Mouse (Mus musculus): ENCODE results near the gene Glb1l3. TPM values are rescaled to one million over a fixed set of nuclear protein-coding genes. Genes with fewer than 3 reads are reported as not detected.

Glb1l3 gene
- polyA plus RNA-seq, 1 experiment, result not detected

DNA sequence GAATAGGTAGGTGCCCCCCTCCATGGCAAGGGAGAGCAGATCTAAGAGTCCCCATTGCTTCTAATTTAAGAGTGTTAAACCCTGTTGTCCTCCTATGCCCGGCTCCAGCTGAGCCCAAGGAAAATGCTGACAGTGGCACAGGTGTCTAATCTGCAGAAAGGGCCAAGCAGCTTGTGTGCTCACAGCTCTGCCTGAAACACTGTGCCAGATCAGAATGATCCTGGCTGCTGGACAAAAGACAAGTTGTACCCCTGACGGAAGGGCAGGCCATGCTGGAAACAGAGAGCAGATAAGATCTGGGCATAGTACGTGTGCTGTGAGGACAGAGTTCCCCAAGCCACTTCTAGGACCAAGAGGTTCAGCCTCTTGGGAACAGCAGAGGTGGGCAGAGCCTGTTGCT, 67.9 kb downstream of the Glb1l3 start:
- no peak for TF ChIP-seq CTCF (IDR thresholded peaks at IDR 0.05; ENCODE audit: borderline replicate concordance, insufficient read depth, low read length)
- no peak for TF ChIP-seq POLR2A (IDR thresholded peaks at IDR 0.05; ENCODE audit: low read depth, low read length)
- H3K4me1 ChIP-seq (ENCODE audit: control insufficient read depth, insufficient read depth, low read length), result no peaks in the 10 kb centered on the region
- no peak overlapping the region for H3K4me3 ChIP-seq (ENCODE audit: insufficient read depth, low read length)
- no peak overlapping the region for H3K27ac ChIP-seq (ENCODE audit: insufficient read depth, low read length)

DNA sequence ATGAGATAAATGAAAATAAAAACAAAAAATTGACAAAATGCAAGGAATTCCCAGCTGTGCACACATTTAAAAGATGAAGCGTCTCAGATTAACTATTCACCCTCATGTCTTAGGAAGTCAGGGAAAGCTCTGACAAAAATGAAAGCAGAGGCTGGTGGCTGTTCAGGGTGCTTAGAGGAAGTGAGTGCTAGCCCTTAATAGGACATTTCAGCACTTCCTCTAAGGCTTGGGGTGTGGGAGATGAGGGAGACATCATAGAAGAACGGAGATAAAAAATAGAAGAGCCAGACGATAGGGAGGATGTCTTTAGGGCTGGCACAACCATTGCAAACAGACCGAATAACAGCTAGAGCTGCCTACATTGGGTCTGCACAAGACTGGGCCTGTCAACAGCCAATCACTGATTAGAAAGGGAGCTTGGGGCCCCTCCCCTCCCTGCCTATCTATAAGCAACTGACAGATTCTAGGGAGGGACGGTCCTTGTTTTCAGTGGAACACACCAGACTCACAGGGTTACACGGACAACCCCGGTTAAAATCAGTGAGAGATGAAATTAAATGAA, 77.2 kb downstream of the Glb1l3 start:
- Histone ChIP-seq H3K4me1 (ENCODE audit: control insufficient read depth, insufficient read depth, low read length) (no peaks in the 10 kb centered on the region), H3K27ac (ENCODE audit: insufficient read depth, low read length) (no peak overlapping the region), H3K4me3 (ENCODE audit: insufficient read depth, low read length) (no peak overlapping the region)
- no peak for TF ChIP-seq POLR2A (IDR thresholded peaks at IDR 0.05; ENCODE audit: low read depth, low read length)
- TF ChIP-seq CTCF (IDR thresholded peaks at IDR 0.05; ENCODE audit: borderline replicate concordance, insufficient read depth, low read length), result no peak

DNA sequence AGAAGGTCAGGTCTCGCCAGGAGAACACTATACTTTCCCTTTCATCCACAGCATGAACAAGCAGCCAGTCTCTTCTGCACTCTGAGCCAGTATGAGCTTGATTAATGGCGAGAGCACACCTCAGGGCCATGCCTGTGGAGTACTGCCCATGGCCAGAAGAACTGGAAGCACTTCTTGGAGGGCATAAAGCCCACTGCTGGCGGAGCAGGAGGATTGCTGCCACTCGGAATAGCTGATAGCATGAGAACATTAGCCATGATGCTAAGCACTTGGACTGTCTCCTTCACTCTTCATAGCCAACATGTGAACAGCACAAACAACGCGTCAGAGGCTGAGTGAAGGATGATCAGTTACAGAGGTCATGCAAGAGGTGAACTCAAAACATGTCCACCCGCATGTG, 82.3 kb downstream of the Glb1l3 start:
- Histone ChIP-seq H3K4me3 (ENCODE audit: insufficient read depth, low read length) (no peak overlapping the region), H3K4me1 (ENCODE audit: control insufficient read depth, insufficient read depth, low read length) (no peaks in the 10 kb centered on the region), H3K27ac (ENCODE audit: insufficient read depth, low read length) (no peak overlapping the region)
- TF ChIP-seq CTCF (IDR thresholded peaks at IDR 0.05; ENCODE audit: borderline replicate concordance, insufficient read depth, low read length), result no peak
- TF ChIP-seq POLR2A (IDR thresholded peaks at IDR 0.05; ENCODE audit: low read depth, low read length), result no peak

DNA sequence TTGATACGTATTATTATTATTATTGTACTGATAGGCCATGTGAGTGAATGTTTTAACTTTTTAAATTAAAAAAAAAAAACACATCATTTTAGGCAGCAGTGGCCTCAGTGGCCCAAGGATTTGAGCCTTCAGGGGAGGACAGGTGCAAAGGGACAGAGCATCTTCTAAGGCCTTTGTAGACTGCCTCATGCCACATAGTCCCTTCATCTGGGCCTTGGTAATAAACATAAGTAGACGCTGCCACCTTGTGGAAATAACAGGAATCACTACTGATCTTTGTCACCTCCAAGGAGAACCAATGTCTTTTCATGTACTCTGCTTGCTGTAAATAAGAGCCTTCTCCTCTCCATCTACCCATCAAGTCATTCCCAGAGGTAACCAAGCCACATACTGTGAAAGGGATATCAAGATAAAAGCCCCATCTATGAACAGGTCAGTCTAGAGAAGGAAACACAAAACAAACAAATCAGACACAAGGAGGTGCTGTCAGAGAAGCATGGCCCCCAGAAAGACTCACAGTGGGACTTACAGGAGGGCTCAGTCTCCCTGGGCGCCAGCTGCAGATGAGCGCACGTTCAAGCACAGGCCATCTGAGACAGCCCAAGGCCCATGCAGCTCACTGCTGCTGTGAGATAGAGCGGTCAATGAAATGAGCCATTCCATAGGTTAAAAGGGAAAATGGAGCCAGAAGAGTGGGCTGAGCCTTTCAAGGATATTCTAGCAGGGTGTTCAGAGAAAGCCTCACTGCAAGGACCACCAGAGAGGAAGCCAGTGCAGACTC, 84.4 kb downstream of the Glb1l3 start:
- Histone ChIP-seq H3K4me1 (ENCODE audit: control insufficient read depth, insufficient read depth, low read length) (no peaks in the 10 kb centered on the region), H3K4me3 (ENCODE audit: insufficient read depth, low read length) (no peak overlapping the region), H3K27ac (ENCODE audit: insufficient read depth, low read length) (no peak overlapping the region)
- TF ChIP-seq POLR2A (IDR thresholded peaks at IDR 0.05; ENCODE audit: low read depth, low read length) (no peak), CTCF (IDR thresholded peaks at IDR 0.05; ENCODE audit: borderline replicate concordance, insufficient read depth, low read length) (0 out of 2 replicates have a peak, but pooled peaks have one; percentile 14)

DNA sequence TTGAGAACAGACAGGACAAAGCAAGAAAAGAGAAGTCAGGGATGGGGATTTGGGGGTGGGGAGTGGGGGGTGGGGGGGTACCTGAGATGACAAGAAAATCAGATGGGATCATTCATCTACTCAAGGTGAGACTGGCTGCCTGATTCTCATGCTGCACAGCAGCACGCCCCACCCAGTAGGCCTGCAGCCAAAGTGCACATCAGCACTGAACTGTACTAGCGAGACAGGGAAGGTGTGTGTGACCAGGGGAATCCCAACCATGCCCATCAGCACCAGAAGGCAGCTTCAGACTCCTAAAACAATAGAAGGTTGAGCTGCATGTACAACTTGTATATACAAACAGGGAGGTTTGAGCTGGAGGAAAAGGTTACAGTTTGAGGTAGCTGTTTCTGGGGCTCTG, 85.0 kb downstream of the Glb1l3 start:
- H3K4me1 ChIP-seq (ENCODE audit: control insufficient read depth, insufficient read depth, low read length), result no peaks in the 10 kb centered on the region
- TF ChIP-seq POLR2A (IDR thresholded peaks at IDR 0.05; ENCODE audit: low read depth, low read length) (no peak), CTCF (IDR thresholded peaks at IDR 0.05; ENCODE audit: borderline replicate concordance, insufficient read depth, low read length) (no peak)
- no peak overlapping the region for H3K27ac ChIP-seq (ENCODE audit: insufficient read depth, low read length)
- no peak overlapping the region for H3K4me3 ChIP-seq (ENCODE audit: insufficient read depth, low read length)

DNA sequence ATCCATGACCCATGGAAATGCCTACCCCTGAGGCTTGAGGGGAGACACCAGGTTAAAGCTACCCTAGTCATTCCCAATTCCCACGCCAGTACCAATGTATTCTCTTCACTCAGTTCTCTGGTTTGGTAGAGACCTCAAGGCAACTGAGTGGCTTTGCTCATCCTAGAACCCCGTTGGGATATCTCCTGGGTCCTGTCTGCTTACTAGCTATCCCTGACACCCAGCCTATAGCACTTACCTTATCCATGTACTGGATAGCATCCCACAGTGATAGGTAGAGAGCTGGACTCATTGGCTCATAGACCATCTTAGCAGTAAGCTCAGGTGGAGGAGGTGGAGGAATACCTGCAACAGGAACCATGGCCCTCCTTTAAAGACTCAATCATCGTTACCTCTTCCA, 92.5 kb downstream of the Glb1l3 start:
- Histone ChIP-seq H3K4me1 (ENCODE audit: control insufficient read depth, insufficient read depth, low read length) (no peaks in the 10 kb centered on the region), H3K4me3 (ENCODE audit: insufficient read depth, low read length) (no peak overlapping the region), H3K27ac (ENCODE audit: insufficient read depth, low read length) (no peak overlapping the region)
- no peak for TF ChIP-seq POLR2A (IDR thresholded peaks at IDR 0.05; ENCODE audit: low read depth, low read length)
- TF ChIP-seq CTCF (IDR thresholded peaks at IDR 0.05; ENCODE audit: borderline replicate concordance, insufficient read depth, low read length), result no peak

Other genes starting within 250 kb of the Glb1l3 start
- 1.5 TPM in 1 of 2 replicates, not detected in the other for gene B3gat1, start 127.2 kb downstream of the Glb1l3 start, polyA plus RNA-seq (2011; ENCODE audit: insufficient read length, low read depth, missing spikeins)
- gene Glb1l2, start 54.4 kb downstream of the Glb1l3 start, polyA plus RNA-seq (2011; ENCODE audit: insufficient read length, low read depth, missing spikeins), result 0.35 TPM in 1 of 2 replicates, not detected in the other
- not detected in 2 replicates for gene Gm1110, start 62.2 kb upstream of the Glb1l3 start, polyA plus RNA-seq (2011; ENCODE audit: insufficient read length, low read depth, missing spikeins)
- gene Acad8, start 138.7 kb upstream of the Glb1l3 start, polyA plus RNA-seq (2011; ENCODE audit: insufficient read length, low read depth, missing spikeins), result 24.0 and 28.9 TPM in 2 replicates
- 158 and 161 TPM in 2 replicates for gene Thyn1, start 138.8 kb upstream of the Glb1l3 start, polyA plus RNA-seq (2011; ENCODE audit: insufficient read length, low read depth, missing spikeins)
- 37.6 and 45.6 TPM in 2 replicates for gene Vps26b, start 169.2 kb upstream of the Glb1l3 start, polyA plus RNA-seq (2011; ENCODE audit: insufficient read length, low read depth, missing spikeins)
- gene Ncapd3, start 169.3 kb upstream of the Glb1l3 start, polyA plus RNA-seq (2011; ENCODE audit: insufficient read length, low read depth, missing spikeins), result 16.7 and 18.2 TPM in 2 replicates